Mouse (Mus musculus) stomach, postnatal 0 days (tissue): ENCODE data around the gene Ifi211.

Source experiments
- CTCF ChIP-seq: IDR thresholded peaks from 2 replicates; pipeline ENCODE4 v1.5.1; 2016; ENCODE audit warnings: antibody characterized with exemption, low read depth, mild to moderate bottlenecking, moderate library complexity
- EP300 ChIP-seq: optimal IDR thresholded peaks from 2 replicates; pipeline ENCODE3; 2016; ENCODE audit warnings: antibody characterized with exemption

- no peak for TF ChIP-seq CTCF
- TF ChIP-seq EP300: no peak
These were observed 1.7 kb upstream of the Ifi211 start for GRCm38 (mm10) chr1:173914559-173914958.
